Mouse (Mus musculus) hematopoietic multipotent progenitor cell, adult 10-12 weeks (in vitro differentiated cells): ENCODE results near the gene Tmco5. TPM values are rescaled to one million over a fixed set of nuclear protein-coding genes. Genes with fewer than 3 reads are reported as not detected.

Experiments used
- polyA plus RNA-seq: library from polyadenylated mRNA; stranded (reverse); fragments of >175 nt; gene quantifications from 2 replicates; pipeline ENCODE4 v1.2.3, GENCODE M21; 2012; ENCODE audit warnings: low replicate concordance

The Tmco5 gene
- not detected in 2 replicates for polyA plus RNA-seq

DNA sequence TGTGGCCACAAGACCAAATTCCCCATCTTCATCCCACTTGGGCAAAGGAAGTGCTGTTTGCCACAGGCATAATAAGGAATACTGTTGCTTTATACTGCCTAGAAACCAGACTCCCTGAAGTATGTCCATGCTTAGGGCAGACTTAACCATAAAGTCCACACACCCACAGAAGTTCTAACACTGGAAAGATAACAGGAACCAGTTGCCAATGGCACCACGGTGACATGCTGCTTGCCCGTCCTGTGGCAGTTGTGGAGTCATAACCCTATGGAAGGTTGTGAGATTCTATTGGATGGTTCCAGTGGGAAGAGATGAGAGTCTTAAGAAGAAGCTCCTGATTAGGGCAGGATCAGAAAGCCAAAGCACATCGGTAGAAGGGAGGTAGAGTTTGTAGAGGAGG is at the start of gene Tmco5:
Gene Tmco5 (plus strand): TSS at position 301 of the 400 bp plus-strand sequence.

Other genes with a start within 250 kb of the Tmco5 start
- 1.0 and 1.1 TPM in 2 replicates for gene Spred1, start 242.7 kb downstream of the Tmco5 start, polyA plus RNA-seq